Mouse (Mus musculus) 3134 (cell line): ENCODE data around the gene Rab44.
A peak's percentile ranks its signal among the peaks of the same experiment; 100 is the strongest.

Experiments
- DNase-seq: peaks from one replicate; pipeline ENCODE4 v3.0.0-alpha.2; 2011; ENCODE audit warnings: low spot score; ENCODE audit not compliant: insufficient read length; ENCODE audit errors: extremely low read depth

Gene Rab44

GRCm38 (mm10) chr17:29165967-29166578, 52.1 kb downstream of the Rab44 start:
- DNase-seq = no peak

GRCm38 (mm10) chr17:29167371-29167770, 53.4 kb downstream of the Rab44 start:
- no peak for DNase-seq

- DNase-seq = no peak
Measured at GRCm38 (mm10) chr17:29168438-29168837, 54.5 kb downstream of the Rab44 start.

- no peak for DNase-seq
Measured at GRCm38 (mm10) chr17:29168996-29169601, 55.2 kb downstream of the Rab44 start.

DNA sequence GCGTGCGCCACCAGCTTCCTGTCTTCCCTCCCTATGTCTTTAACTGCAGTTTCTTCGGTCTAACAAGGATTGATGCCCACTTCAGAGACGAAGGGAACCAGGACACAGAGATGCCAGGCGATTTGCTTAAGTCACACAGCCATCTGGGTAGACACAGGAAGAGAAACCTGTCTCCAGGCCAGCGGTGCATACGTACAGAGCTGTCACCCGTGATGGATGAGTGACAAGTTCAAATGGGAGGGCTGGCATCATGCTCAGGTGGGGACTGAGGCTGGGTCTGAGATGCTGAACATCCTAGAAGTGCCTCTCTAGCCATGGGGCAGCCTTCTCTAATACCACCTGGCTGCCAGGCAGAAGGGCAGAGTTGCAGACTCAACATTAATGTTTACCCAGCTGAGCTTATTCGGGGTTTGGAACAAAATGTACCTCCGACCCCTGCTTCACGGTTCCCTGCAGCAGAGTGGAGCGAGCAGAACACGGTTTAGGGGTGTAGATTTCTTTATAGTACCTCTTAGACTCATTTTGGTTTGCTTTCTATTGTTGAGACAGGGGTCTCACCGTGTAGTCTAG, 56.6 kb downstream of the Rab44 start:
- no peak for DNase-seq

- peak; percentile 58 for DNase-seq
Measured at GRCm38 (mm10) chr17:29171001-29171772, 57.2 kb downstream of the Rab44 start.

GRCm38 (mm10) chr17:29172062-29172461, 58.1 kb downstream of the Rab44 start:
- no peak for DNase-seq

- no peak for DNase-seq
Measured at GRCm38 (mm10) chr17:29173165-29173564, 59.2 kb downstream of the Rab44 start.

- DNase-seq = no peak
Measured at GRCm38 (mm10) chr17:29175693-29176092, 61.7 kb downstream of the Rab44 start.

DNA sequence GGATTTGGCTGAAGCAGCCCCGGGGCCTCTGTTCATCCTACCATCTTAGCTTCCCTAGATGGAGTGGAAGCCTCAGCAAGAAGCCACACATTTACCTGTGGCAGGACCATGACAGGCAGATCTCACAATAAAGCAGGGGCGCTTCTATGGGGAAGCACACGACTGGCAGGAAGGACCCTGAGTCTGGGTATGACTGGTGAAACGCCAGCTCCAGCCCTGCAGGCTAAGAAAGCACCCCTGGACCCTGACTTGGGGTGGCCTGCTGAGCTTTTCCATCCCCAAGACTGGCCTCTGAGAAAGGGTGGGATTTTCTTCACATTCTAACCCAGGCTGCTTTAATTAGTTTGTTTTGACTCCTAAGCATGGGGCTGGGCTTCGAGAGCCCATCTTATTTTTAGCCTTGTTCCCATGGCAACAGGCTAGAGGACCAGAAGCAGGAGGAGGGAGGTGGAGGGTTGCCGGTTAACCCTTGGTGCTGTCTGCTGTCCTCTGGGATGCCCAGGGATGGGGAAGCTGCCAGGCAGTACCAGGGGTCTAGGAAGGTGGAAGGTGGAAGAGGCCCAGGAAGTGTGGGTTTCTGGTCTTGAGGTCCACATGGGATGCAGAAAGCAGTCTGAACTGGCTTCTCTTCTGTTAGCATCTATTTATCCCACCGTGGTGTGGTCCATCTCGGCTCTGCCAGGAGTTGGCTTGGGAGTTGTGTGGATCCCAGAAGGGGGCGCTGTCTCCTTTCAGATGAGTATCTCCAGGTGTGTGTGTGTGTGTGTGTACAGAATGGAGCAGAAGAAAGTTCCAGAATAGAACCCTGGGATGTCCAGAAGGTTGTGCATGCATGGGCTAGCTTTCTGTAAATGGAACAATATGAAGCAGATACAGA, 62.7 kb downstream of the Rab44 start:
- DNase-seq = no peak

DNA sequence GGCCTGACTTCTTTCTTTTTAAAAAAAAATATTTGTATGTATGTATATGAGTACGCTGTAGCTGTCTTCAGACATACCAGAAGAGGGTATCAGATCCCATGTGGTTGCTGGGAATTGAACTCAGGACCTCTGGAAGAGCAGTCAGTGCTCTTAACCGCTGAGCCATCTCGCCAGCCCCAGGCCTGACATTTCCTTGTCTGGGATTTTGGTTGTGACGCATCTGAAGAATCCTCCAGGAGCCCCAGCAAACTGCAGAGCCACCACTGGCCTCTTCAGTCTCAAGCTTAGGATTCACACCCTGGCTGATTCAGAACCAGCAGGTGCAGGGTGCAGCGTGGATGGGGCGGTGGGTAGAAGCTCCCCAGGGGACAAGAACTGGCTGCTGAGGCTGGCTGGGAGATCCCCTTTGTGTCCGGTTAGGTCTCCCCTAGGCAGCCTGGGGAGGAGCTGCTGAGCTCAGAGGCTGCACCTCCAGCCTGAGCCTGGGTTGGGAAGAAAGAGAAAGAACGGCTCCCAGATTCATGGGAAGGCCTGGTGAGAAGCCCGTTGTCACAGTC, 64.6 kb downstream of the Rab44 start:
- DNase-seq = peak; percentile 38

DNA sequence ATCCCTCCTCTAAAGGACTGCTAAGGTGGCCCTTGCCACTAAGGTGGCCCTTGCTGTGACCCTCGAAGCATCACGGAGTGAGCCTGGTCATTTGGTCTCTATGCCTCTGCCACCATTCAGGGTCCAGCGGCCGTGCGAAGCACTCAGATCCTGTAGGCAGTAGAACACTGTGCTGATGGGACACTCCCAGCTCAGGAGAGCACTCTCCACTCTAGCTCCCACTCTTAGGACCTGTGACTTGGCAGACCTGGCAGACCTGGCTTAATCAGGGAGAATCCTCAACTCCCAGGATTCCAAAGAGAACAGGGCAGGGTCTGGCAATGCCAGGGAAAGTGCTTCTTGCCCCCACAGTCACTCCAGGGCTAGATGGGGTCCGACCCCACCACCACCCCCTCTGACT, 66.0 kb downstream of the Rab44 start:
- DNase-seq = no peak

DNA sequence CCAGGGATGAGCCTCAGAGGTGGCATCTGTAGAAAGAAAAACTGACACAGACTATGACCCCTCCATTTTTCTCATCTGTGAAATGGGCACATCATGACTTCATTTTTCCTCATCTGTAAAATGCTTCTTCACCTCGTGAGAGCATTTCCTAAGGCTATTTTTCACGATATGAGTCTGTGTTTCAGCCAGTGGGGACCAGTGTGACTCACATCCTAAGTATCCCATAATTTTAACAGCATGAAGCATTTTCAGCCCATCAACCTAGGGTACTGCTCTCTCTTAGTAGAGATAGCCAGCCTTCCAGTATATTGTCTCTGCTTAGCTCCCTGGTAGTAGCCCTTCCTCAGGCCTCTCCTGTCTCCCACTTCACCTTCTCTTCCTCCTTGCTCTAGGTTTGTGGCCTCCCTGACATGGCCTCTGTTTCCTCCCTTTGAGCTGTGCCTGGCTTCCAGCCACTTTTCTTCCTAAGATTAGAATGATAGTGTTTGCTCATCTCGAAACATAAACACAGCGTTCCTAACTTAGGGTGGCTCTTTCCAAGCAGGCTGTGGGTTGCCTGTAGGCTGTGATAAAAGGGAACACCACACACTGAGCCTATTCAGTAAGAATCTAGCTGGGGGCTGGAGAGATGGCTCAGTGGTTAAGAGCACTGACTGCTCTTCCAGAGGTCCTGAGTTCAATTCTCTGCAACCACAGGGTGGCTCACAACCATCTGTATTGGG, 66.6 kb downstream of the Rab44 start:
- no peak for DNase-seq

DNA sequence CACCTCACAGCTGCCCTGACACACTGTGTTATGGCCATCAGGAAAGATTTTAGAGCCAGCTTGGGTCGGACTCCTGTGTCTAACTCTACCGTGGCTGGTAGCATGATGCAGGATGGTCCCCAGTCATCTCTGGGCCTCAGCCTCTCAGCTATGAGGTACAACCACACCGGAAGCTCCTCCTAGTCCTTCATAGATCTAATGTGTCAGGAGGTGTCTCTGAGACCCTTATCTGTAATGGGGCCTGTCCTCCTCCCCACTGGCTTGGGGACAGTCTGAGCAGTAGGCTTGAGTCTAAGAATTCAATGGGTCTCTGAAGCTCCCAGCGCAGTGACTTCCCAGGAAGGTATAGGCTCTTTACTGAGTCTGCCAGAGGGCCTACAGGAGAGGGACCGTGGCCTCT, 67.8 kb downstream of the Rab44 start:
- DNase-seq = no peak

DNA sequence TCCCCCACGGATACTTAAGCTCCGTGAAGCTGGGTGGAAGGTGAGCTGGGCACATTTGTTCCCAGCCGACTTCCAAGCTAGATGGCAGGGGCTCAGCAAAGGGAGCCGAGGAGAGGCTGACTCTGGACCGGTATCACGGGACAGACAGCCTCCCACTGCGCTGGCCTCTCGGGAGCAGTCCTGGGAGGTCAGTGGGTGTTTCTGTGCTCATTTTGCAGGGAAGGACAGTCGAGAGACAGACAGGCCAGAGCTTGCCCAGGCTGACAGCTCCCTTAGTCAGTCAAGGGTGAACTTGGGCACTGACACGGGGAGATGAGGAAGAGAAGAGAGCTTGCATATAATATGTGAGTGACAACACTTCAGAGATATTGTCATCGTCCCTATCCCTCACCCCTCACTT, 69.2 kb downstream of the Rab44 start:
- no peak for DNase-seq

GRCm38 (mm10) chr17:29185376-29186046, 71.6 kb downstream of the Rab44 start:
- DNase-seq = no peak

- DNase-seq = no peak
Measured at GRCm38 (mm10) chr17:29186989-29187859, 73.3 kb downstream of the Rab44 start.

- no peak for DNase-seq
Measured at GRCm38 (mm10) chr17:29188989-29189388, 75.0 kb downstream of the Rab44 start.
